Mouse (Mus musculus): ENCODE measurements at regions not wholly inside any gene's neighbourhood (a gene's known extent, or its start where the extent isn't known, plus 50 kb on each side); places are given as distances from the start of the nearest gene placed in this dataset.

GRCm38 (mm10) chr3:21934731-21935271, 141.7 kb upstream of the Tbl1xr1 start:
- H3K36me3 ChIP-seq (ENCODE audit: control insufficient read depth, insufficient read depth, low read length), result no peaks in the 10 kb centered on the region
- TF ChIP-seq CTCF (conservative IDR thresholded peaks at IDR 0.05; ENCODE audit: insufficient read depth, insufficient read length, low read depth, low read length), result no peak
- no peak for TF ChIP-seq POLR2A (IDR thresholded peaks at IDR 0.05; ENCODE audit: low read depth, low read length)
- WGBS, result 15% methylated on average over 5 of the region's 5 CpGs
- no peaks in the 10 kb centered on the region for H3K27me3 ChIP-seq (replicated peaks; ENCODE audit: control insufficient read depth, insufficient read depth, low read length)
- H3K4me3 ChIP-seq (ENCODE audit: insufficient read depth, low read depth, low read length), result no peak overlapping the region
- H3K27ac ChIP-seq (ENCODE audit: insufficient read depth, low read depth, low read length), result peak overlapping the region; percentile 82
- DNase-seq, result peak; percentile 56
- H3K4me1 ChIP-seq (ENCODE audit: control insufficient read depth, insufficient read depth, low read length), result peaks cover 30% of the 10 kb centered on the region

GRCm38 (mm10) chr3:21935571-21936261, 140.7 kb upstream of the Tbl1xr1 start:
- H3K4me1 ChIP-seq (ENCODE audit: control insufficient read depth, insufficient read depth, low read length), result peaks cover 30% of the 10 kb centered on the region
- H3K27ac ChIP-seq (ENCODE audit: insufficient read depth, low read depth, low read length), result peak overlapping the region; percentile 89
- peak overlapping the region; percentile 6 for H3K4me3 ChIP-seq (ENCODE audit: insufficient read depth, low read depth, low read length)
- H3K27me3 ChIP-seq (replicated peaks; ENCODE audit: control insufficient read depth, insufficient read depth, low read length), result no peaks in the 10 kb centered on the region
- TF ChIP-seq POLR2A (IDR thresholded peaks at IDR 0.05; ENCODE audit: low read depth, low read length) (no peak), CTCF (conservative IDR thresholded peaks at IDR 0.05; ENCODE audit: insufficient read depth, insufficient read length, low read depth, low read length) (no peak)
- peak; percentile 97 for DNase-seq
- no peaks in the 10 kb centered on the region for H3K36me3 ChIP-seq (ENCODE audit: control insufficient read depth, insufficient read depth, low read length)
- WGBS, result under 1% methylated on average over 24 of the region's 24 CpGs

- H3K4me1 ChIP-seq (ENCODE audit: control insufficient read depth, insufficient read depth, low read length), result peaks cover 30% of the 10 kb centered on the region
- WGBS, result 16% methylated on average over 8 of the region's 8 CpGs
- TF ChIP-seq CTCF (conservative IDR thresholded peaks at IDR 0.05; ENCODE audit: insufficient read depth, insufficient read length, low read depth, low read length) (no peak), POLR2A (IDR thresholded peaks at IDR 0.05; ENCODE audit: low read depth, low read length) (no peak)
- no peak overlapping the region for H3K4me3 ChIP-seq (ENCODE audit: insufficient read depth, low read depth, low read length)
- H3K27me3 ChIP-seq (replicated peaks; ENCODE audit: control insufficient read depth, insufficient read depth, low read length), result no peaks in the 10 kb centered on the region
- no peaks in the 10 kb centered on the region for H3K36me3 ChIP-seq (ENCODE audit: control insufficient read depth, insufficient read depth, low read length)
- no peak overlapping the region; the same call in 1 of the 2 replicates for H3K27ac ChIP-seq (ENCODE audit: insufficient read depth, low read depth, low read length)
- DNase-seq, result no peak
These were observed 140.2 kb upstream of the Tbl1xr1 start for GRCm38 (mm10) chr3:21936262-21936603.

- Histone ChIP-seq H3K36me3 (ENCODE audit: control insufficient read depth, insufficient read depth, low read length) (no peaks in the 10 kb centered on the region), H3K4me1 (ENCODE audit: control insufficient read depth, insufficient read depth, low read length) (peaks cover 27% of the 10 kb centered on the region), H3K27ac (ENCODE audit: insufficient read depth, low read depth, low read length) (no peak overlapping the region), H3K4me3 (ENCODE audit: insufficient read depth, low read depth, low read length) (no peak overlapping the region), H3K27me3 (replicated peaks; ENCODE audit: control insufficient read depth, insufficient read depth, low read length) (no peaks in the 10 kb centered on the region)
- WGBS, result 41% methylated on average over 8 of the region's 8 CpGs
- no peak for TF ChIP-seq POLR2A (IDR thresholded peaks at IDR 0.05; ENCODE audit: low read depth, low read length)
- no peak for DNase-seq
These were observed 139.8 kb upstream of the Tbl1xr1 start for GRCm38 (mm10) chr3:21936616-21937015.

GRCm38 (mm10) chr3:21937281-21938035, 139.0 kb upstream of the Tbl1xr1 start:
- WGBS, result 67% methylated on average over 7 of the region's 7 CpGs
- Histone ChIP-seq H3K4me1 (ENCODE audit: control insufficient read depth, insufficient read depth, low read length) (peaks cover 22% of the 10 kb centered on the region), H3K27me3 (replicated peaks; ENCODE audit: control insufficient read depth, insufficient read depth, low read length) (no peaks in the 10 kb centered on the region), H3K36me3 (ENCODE audit: control insufficient read depth, insufficient read depth, low read length) (no peaks in the 10 kb centered on the region), H3K27ac (ENCODE audit: insufficient read depth, low read depth, low read length) (no peak overlapping the region), H3K4me3 (ENCODE audit: insufficient read depth, low read depth, low read length) (no peak overlapping the region)
- DNase-seq, result no peak
- no peak for TF ChIP-seq POLR2A (IDR thresholded peaks at IDR 0.05; ENCODE audit: low read depth, low read length)
- TF ChIP-seq CTCF (conservative IDR thresholded peaks at IDR 0.05; ENCODE audit: insufficient read depth, insufficient read length, low read depth, low read length), result no peak

GRCm38 (mm10) chr3:21938071-21938848, 138.2 kb upstream of the Tbl1xr1 start:
- peak; percentile 69 for DNase-seq
- Histone ChIP-seq H3K36me3 (ENCODE audit: control insufficient read depth, insufficient read depth, low read length) (no peaks in the 10 kb centered on the region), H3K27me3 (replicated peaks; ENCODE audit: control insufficient read depth, insufficient read depth, low read length) (no peaks in the 10 kb centered on the region), H3K4me1 (ENCODE audit: control insufficient read depth, insufficient read depth, low read length) (peaks cover 22% of the 10 kb centered on the region), H3K27ac (ENCODE audit: insufficient read depth, low read depth, low read length) (no peak overlapping the region), H3K4me3 (ENCODE audit: insufficient read depth, low read depth, low read length) (no peak overlapping the region)
- TF ChIP-seq CTCF (conservative IDR thresholded peaks at IDR 0.05; ENCODE audit: insufficient read depth, insufficient read length, low read depth, low read length), result no peak
- TF ChIP-seq POLR2A (IDR thresholded peaks at IDR 0.05; ENCODE audit: low read depth, low read length), result no peak
- WGBS, result 48% methylated on average over 11 of the region's 11 CpGs

Measured in kidney, adult 2 months (tissue).